Mouse (Mus musculus) neural tube, embryonic 15.5 days (tissue): ENCODE results near the gene Dmac2. TPM values are rescaled to one million over a fixed set of nuclear protein-coding genes. Genes with fewer than 3 reads are reported as not detected.
"Not testable (repeated sequence)": the region's sequence is repeated elsewhere in the genome, so short reads cannot be mapped to it uniquely, and the experiment has no call there.

Experiments
- ATAC-seq: fragments of 200-750 bp; cut with Nextera tagmentation; 2 replicates; pipeline ENCODE4 v1.8.0; 2017; ENCODE audit warnings: mild to moderate bottlenecking, moderate TSS enrichment, moderate library complexity; ENCODE audit not compliant: low FRiP score
- H3K27ac ChIP-seq: fragments of 300-500 bp; sonication (generic); replicated peaks from 2 replicates; pipeline ENCODE4 v1.5.1; 2015; ENCODE audit warnings: mild to moderate bottlenecking, inconsistent platforms
- H3K27me3 ChIP-seq: fragments of 300-500 bp; sonication (generic); replicated peaks from 2 replicates; pipeline ENCODE4 v1.6.1; 2015; ENCODE audit warnings: inconsistent platforms
- H3K36me3 ChIP-seq: fragments of 300-500 bp; sonication (generic); 2 replicates; pipeline ENCODE4 v1.6.1; 2015; ENCODE audit warnings: inconsistent platforms
- H3K4me1 ChIP-seq: fragments of 300-500 bp; sonication (generic); 2 replicates; pipeline ENCODE4 v1.6.1; 2015; ENCODE audit warnings: inconsistent platforms
- H3K4me2 ChIP-seq: fragments of 300-500 bp; sonication (generic); 2 replicates; pipeline ENCODE4 v1.6.1; 2015; ENCODE audit warnings: inconsistent platforms, mild to moderate bottlenecking, moderate library complexity
- H3K4me3 ChIP-seq: fragments of 300-500 bp; sonication (generic); replicated peaks from 2 replicates; pipeline ENCODE4 v1.5.1; 2015; ENCODE audit warnings: mild to moderate bottlenecking, inconsistent platforms
- H3K9ac ChIP-seq: fragments of 300-500 bp; sonication (generic); replicated peaks from 2 replicates; pipeline ENCODE4 v1.6.1; 2015; ENCODE audit warnings: mild to moderate bottlenecking, inconsistent platforms
- H3K9me3 ChIP-seq: fragments of 300-500 bp; sonication (generic); replicated peaks from 2 replicates; pipeline ENCODE4 v1.6.1; 2016; ENCODE audit warnings: inconsistent platforms
- WGBS: fragments of 180-500 bp; shearing (Covaris S2); methylation state at CpG from one replicate; pipeline ENCODE4 v1.1.7; 2015; ENCODE audit warnings: mixed read lengths; 5-methylcytosine and 5-hydroxymethylcytosine counted together
- polyA plus RNA-seq: library from polyadenylated mRNA; unstranded; fragments of >200 nt; fragmentation: Nextera tagmentation; extraction: Ambion mirVana; gene quantifications from 2 replicates; pipeline ENCODE4 v1.2.1, GENCODE M21; 2015

Dmac2 gene
- polyA plus RNA-seq, result 48.2 and 49.5 TPM in 2 replicates

DNA sequence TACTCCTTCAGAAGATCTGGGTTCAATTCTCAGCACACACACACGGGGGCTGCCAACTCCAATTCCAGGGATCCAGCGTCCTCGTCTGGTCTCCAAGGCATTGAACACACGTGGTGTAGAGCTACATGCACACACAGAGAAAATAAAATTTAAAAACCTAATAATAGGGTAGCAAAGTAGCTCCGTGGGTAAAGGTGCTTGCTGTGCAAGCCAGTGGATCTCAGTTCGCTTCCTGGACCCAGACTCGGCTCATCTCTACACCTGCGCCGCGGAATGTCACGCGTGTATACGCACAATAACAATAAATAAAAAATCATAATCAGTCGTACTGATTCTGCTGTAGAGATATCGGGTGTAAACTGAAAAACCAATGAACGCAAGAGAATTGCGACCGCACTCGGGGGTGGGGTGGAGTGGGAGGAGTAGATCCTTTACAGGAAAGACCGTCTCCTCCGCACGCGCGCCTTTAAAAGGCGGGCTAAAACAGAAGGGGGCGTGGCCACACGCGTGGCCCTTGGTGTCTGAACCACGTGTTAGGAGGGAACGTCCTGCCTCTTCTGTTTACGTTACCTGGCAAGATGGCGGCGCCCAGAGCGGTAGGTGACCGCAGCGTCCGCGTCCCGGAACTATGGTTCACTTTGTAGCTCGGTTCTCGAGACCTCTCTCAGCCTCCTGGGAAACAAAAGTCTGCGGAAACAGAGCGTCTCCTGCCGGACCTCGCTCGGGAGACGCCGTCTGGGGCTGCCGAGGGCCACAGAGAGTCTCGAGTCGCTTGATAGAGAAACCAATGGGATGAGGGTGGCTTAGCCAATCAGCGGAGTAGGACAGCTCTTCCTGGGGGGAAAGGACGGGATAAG lies at the start of gene Dmac2:
Dmac2 (plus strand) TSS at position 550 of the 857 bp plus-strand sequence.
- peak within 1 kb of the TSS; percentile 72 for H3K4me2 ChIP-seq
- peak within 1 kb of the TSS; percentile 78 for H3K27ac ChIP-seq
- peak within 1 kb of the TSS; percentile 81 for H3K4me3 ChIP-seq
- no peaks in the 10 kb centered on the region for H3K9me3 ChIP-seq
- peaks cover 34% of the 10 kb centered on the region for H3K36me3 ChIP-seq
- H3K9ac ChIP-seq, result peak within 1 kb of the TSS; percentile 62
- ATAC-seq, result peak; percentile 96
- H3K27me3 ChIP-seq, result no peaks in the 10 kb centered on the region
- 1% methylated on average over 53 of the region's 53 CpGs for WGBS
- peaks cover 12% of the 10 kb centered on the region for H3K4me1 ChIP-seq

DNA sequence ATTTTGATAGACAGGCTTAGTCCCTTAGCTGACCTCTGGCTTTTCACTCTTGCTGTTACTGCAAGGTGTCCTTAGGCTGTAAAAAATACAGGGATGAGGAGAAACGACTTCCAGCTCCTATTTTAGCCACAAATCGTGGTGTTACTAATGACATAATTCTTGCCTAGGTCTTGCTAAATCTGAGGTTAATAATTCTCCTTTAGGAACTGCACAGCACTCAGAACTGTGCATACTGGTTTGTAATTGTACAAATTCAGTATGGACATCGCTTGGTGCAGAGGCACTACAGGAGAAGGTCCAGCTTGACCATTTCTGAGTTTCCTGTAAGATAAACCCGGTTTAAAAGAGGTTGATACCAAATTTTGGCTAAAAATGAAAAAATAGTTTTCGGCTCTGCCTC lies 45.4 kb upstream of the Dmac2 start:
- not testable (repeated sequence) for H3K27me3 ChIP-seq, H3K36me3 ChIP-seq, H3K4me2 ChIP-seq, ATAC-seq, H3K9ac ChIP-seq, H3K4me1 ChIP-seq, H3K27ac ChIP-seq, H3K4me3 ChIP-seq, H3K9me3 ChIP-seq
- 79% methylated on average over 5 of the region's 5 CpGs for WGBS

DNA sequence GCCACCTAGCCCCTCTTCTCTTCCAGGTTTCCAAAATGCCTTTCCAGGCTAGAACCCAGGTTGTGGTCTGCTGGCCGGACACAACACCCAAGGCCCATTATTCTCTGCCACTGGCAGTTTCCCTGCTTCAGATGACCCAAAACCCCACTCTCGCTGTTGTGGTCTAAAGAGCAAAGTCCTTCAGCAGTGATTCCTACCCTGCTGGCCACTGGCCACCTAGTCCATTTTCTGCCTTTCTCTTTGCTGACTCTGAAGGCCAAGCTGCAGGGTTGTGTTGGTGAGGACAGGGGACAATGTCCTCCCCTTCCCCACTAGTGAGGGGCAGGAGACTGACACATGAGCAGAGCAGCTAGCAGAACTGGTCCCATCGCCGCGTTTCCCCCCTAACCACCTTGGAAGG lies 44.1 kb upstream of the Dmac2 start:
- Histone ChIP-seq H3K27ac (no peak overlapping the region), H3K4me3 (no peak overlapping the region), H3K9me3 (no peaks in the 10 kb centered on the region), H3K27me3 (no peaks in the 10 kb centered on the region), H3K4me2 (no peak overlapping the region), H3K9ac (no peak overlapping the region), H3K36me3 (no peaks in the 10 kb centered on the region), H3K4me1 (no peaks in the 10 kb centered on the region)
- 89% methylated on average over 5 of the region's 5 CpGs for WGBS
- ATAC-seq, result no peak

DNA sequence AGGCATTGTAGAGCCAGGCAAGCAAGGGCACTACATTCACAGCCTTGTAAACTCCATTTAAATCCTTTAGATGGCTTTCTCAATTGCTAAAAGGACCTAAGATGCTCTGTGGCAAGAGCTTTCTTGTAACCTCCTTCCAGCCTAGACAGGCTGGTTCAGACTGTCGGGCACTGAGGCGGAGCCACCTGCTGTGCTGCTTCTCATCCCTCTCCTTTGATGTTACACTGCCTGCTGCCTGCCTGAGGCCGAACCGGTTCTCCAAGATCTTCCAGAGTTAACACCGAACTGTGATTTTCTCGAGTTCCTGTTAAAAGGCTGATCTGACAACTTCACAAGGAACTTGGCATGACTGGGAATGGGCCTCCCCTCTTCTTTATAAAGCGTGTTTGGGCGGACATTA lies 43.3 kb upstream of the Dmac2 start:
- Histone ChIP-seq H3K27me3 (no peaks in the 10 kb centered on the region), H3K27ac (no peak overlapping the region), H3K36me3 (no peaks in the 10 kb centered on the region), H3K9ac (no peak overlapping the region), H3K4me3 (no peak overlapping the region), H3K4me1 (no peaks in the 10 kb centered on the region), H3K9me3 (no peaks in the 10 kb centered on the region), H3K4me2 (no peak overlapping the region)
- WGBS, result 15% methylated on average over 8 of the region's 8 CpGs
- no peak for ATAC-seq

DNA sequence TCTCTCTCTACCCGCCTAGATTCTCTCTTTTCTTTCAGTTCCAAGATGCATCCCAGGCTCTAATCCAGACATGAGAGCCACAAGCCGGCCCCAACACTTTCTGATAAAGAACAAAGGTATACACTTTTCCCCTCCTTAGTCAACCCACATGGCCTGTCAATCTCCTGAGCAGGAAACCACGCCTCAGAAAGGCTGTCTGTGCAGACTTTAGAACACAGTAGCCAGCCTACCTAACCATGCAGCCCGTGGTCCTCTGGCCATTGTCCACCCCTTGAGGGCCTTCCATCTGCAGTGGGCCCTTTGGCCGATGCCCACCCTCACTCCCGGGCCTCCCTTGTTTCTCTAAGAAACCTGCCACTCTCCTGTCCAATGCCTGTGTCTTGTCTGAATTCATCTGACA lies 42.9 kb upstream of the Dmac2 start:
- not testable (repeated sequence) for H3K9me3 ChIP-seq, H3K4me2 ChIP-seq, H3K27ac ChIP-seq, H3K27me3 ChIP-seq, H3K4me3 ChIP-seq, ATAC-seq, H3K4me1 ChIP-seq, H3K9ac ChIP-seq, H3K36me3 ChIP-seq
- 58% methylated on average over 6 of the region's 6 CpGs for WGBS

DNA sequence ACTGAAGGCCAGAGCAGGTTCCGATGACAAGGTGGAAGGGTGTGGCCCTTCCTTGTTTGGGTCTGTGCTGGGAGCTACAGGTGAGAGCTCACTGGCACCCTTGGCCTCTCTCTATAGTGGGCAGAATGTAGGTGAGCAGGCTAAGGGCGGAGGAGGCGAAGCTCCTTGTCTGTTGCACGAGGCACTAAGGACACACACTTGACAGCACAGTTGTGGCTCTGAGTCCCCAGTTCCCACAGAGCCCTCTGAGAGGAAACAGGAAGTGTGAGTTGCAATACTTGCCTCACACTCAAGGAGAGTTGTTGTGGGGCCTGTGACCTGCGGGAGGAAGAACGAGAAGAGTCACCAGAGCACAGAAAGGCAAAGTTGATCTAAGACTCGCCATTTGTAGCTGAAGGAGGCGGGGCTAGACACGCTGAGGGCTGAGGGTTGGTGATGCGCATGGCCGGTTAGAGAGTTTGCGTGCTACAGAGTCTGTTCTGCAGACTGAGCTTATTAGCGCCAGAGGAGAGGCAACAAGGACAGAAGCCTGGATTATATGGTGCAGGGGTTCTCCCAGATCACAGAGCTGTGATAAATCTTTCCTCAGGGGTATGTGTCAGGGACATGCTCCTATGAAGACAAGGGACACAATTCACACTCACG lies 42.3 kb upstream of the Dmac2 start:
- not testable (repeated sequence) for H3K4me1 ChIP-seq, H3K4me2 ChIP-seq, H3K9me3 ChIP-seq, H3K27ac ChIP-seq, ATAC-seq, H3K4me3 ChIP-seq, H3K36me3 ChIP-seq, H3K9ac ChIP-seq, H3K27me3 ChIP-seq
- 82% methylated on average over 12 of the region's 14 CpGs for WGBS

DNA sequence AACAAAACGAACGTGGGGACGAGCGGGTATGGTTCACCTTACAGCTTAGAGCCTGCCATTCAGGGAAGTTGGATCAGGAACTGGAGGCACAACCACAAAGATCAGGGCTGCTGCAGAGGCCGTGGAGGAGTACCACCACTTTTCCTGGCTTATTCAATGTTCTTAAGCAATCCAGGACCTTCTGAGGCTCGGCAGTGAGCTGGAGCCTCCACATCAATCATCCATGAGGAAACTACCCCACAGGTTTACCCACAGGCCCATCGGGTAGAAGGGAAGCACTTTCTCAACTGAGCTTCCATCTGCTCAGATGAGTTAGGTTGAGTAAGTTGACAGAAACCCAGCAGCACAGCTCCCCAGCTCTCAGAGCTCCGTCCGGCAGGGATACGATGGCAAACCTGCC lies 39.8 kb upstream of the Dmac2 start:
- no peak overlapping the region for H3K4me2 ChIP-seq
- no peaks in the 10 kb centered on the region for H3K9me3 ChIP-seq
- no peaks in the 10 kb centered on the region for H3K27me3 ChIP-seq
- ATAC-seq, result no peak
- WGBS, result 89% methylated on average over 10 of the region's 10 CpGs
- no peaks in the 10 kb centered on the region for H3K36me3 ChIP-seq
- no peak overlapping the region for H3K9ac ChIP-seq
- no peaks in the 10 kb centered on the region for H3K4me1 ChIP-seq
- H3K27ac ChIP-seq, result no peak overlapping the region
- no peak overlapping the region for H3K4me3 ChIP-seq

DNA sequence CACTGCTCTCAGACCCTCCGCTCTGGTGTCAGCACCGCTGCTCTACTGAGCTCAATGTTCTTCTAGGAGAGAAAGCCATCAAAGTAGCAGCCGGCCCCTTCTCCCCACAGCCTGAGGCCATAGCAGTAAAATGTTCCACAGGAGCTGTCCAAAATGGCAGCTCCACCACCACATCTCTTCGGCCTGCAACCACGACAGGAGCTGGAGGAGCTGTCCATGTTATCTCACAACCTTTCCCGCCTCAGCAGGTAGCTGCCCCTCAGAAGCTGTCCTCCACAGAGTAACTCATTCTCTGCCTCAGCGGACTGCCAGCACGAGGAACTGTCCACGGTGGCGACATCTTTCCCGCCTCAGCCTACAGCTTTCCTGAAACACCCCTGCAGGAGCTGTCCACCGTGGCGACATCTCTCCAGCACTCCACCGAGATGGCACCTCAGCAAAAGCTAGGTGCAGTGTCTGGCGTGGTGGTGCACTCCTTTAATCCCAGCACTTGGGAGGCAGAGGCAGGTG lies 36.9 kb upstream of the Dmac2 start:
- Histone ChIP-seq H3K27ac (no peak overlapping the region), H3K27me3 (no peaks in the 10 kb centered on the region), H3K36me3 (no peaks in the 10 kb centered on the region), H3K9me3 (no peaks in the 10 kb centered on the region), H3K4me3 (no peak overlapping the region), H3K4me1 (no peaks in the 10 kb centered on the region), H3K9ac (no peak overlapping the region), H3K4me2 (no peak overlapping the region)
- ATAC-seq, result no peak
- 89% methylated on average over 15 of the region's 15 CpGs for WGBS

DNA sequence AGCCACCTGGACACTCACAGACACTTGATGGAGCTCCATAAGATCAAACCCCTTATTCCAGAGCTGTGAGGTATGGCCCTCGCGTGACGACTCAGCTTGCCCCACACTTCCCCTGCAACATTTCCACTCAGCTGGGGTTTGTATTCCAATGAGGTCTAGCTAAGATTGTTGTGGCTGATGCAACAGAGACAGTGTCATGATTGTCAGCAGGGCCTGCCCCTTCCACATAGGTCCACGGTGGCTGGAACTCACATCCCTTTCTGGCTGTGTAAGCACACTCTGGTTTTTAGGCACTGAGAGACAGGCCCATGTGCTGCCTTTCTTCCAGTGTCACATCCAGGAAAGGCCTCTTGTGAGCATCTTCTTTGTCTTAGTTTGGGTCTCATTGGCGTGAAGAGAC lies 34.6 kb upstream of the Dmac2 start:
- Histone ChIP-seq H3K4me2 (no peak overlapping the region), H3K36me3 (no peaks in the 10 kb centered on the region), H3K4me3 (no peak overlapping the region), H3K27me3 (no peaks in the 10 kb centered on the region), H3K9ac (no peak overlapping the region), H3K9me3 (no peaks in the 10 kb centered on the region), H3K4me1 (no peaks in the 10 kb centered on the region), H3K27ac (no peak overlapping the region)
- ATAC-seq, result no peak
- 88% methylated on average over 5 of the region's 5 CpGs for WGBS

DNA sequence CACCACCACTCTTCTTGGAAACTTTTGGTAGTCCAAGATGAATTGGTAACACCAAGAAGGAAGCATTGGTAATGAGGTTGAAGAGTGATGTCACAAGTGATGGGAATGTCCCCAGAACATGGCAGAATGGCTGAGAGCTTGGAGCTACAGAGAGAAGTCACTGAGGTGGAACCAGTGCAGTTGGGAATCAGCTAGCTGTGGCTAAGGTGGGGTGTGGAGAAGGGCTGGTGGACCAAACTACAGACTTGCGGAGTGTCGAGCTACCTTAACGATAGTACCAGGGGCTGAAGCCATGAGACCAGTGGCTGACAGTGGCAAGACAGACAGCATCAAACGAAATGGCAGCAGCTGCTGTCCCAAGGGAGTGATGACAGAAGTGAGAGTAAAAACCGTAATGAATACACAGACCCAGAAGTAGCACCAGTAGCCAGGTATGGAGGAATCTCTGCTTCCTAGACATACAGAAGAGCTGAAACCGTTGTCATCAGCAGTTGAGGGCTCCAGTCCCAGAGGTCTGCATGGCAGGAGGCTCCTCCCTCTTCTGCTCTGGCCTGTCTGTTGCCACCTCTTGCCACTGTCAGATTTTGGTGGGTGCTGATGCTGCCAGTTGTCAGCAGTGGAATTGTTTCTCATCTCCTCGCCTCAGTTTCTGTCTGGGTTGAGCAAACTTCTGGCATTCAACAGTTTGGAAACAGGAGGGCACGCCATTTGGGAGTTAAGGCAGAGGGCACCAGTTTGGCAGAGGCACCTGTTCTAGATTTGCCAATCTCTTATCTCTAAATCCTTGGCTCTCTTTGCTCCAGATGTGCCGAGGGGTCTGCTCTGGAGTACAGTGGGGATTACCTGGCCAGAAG lies 33.6 kb upstream of the Dmac2 start:
- H3K9ac ChIP-seq, result no peak overlapping the region
- no peaks in the 10 kb centered on the region for H3K36me3 ChIP-seq
- no peak overlapping the region for H3K4me2 ChIP-seq
- ATAC-seq, result no peak
- WGBS, result 83% methylated on average over 9 of the region's 9 CpGs
- no peaks in the 10 kb centered on the region for H3K9me3 ChIP-seq
- no peak overlapping the region for H3K27ac ChIP-seq
- no peaks in the 10 kb centered on the region for H3K27me3 ChIP-seq
- H3K4me3 ChIP-seq, result no peak overlapping the region
- no peaks in the 10 kb centered on the region for H3K4me1 ChIP-seq

DNA sequence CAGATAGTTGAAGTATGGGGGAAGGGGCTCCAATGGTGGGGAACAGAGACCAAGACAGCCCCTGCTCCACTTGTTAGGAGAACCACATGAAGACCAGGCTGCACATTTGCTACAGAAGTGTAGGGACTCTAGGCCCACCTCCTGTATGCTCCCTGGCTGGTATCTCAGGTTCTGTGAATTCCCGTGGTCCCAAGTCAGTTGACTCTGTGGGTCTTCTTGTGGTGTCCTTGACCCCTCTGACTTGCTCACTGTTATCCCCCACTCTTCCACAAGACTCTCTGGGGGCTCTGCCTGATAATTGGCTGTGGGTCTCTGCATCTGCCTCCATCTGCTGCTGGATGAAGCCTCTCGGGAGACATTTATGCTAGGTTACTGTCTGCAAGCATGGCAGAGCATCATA lies 28.0 kb upstream of the Dmac2 start:
- Histone ChIP-seq H3K36me3 (no peaks in the 10 kb centered on the region), H3K4me3 (no peak overlapping the region), H3K4me1 (no peaks in the 10 kb centered on the region), H3K27ac (no peak overlapping the region), H3K27me3 (no peaks in the 10 kb centered on the region), H3K4me2 (no peak overlapping the region), H3K9me3 (no peaks in the 10 kb centered on the region), H3K9ac (no peak overlapping the region)
- WGBS, result 85% methylated on average over 2 of the region's 2 CpGs
- no peak for ATAC-seq
